Mouse (Mus musculus) midbrain, embryonic 15.5 days (tissue): ENCODE results near the gene Cadm1. TPM values are rescaled to one million over a fixed set of nuclear protein-coding genes. Genes with fewer than 3 reads are reported as not detected.

Experiments
- ATAC-seq: fragments of 200-750 bp; cut with Nextera tagmentation; replicated peaks from 2 replicates; pipeline ENCODE4 v1.8.0; 2017; ENCODE audit warnings: moderate TSS enrichment
- H3K27ac ChIP-seq: fragments of 300-500 bp; sonication (generic); 2 replicates; pipeline ENCODE4 v1.5.1; 2015; ENCODE audit warnings: mild to moderate bottlenecking, inconsistent platforms
- H3K27me3 ChIP-seq: fragments of 300-500 bp; sonication (generic); replicated peaks from 2 replicates; pipeline ENCODE4 v1.6.1; 2015; ENCODE audit warnings: inconsistent platforms
- H3K36me3 ChIP-seq: fragments of 300-500 bp; sonication (generic); replicated peaks from 2 replicates; pipeline ENCODE4 v1.6.1; 2015; ENCODE audit warnings: inconsistent platforms
- H3K4me1 ChIP-seq: fragments of 300-500 bp; sonication (generic); 2 replicates; pipeline ENCODE4 v1.6.1; 2015; ENCODE audit warnings: inconsistent platforms
- H3K4me2 ChIP-seq: fragments of 300-500 bp; sonication (generic); 2 replicates; pipeline ENCODE4 v1.6.1; 2015; ENCODE audit warnings: inconsistent platforms, mild to moderate bottlenecking, moderate library complexity
- H3K4me3 ChIP-seq: fragments of 300-500 bp; sonication (generic); 2 replicates; pipeline ENCODE4 v1.5.1; 2015; ENCODE audit warnings: mild to moderate bottlenecking, inconsistent platforms
- H3K9ac ChIP-seq: fragments of 300-500 bp; sonication (generic); 2 replicates; pipeline ENCODE4 v1.6.1; 2015; ENCODE audit warnings: mild to moderate bottlenecking, inconsistent platforms
- H3K9me3 ChIP-seq: fragments of 300-500 bp; sonication (generic); 2 replicates; pipeline ENCODE4 v1.6.1; 2016; ENCODE audit warnings: inconsistent platforms
- WGBS: fragments of 180-500 bp; shearing (Covaris S2); methylation state at CpG from one replicate; pipeline ENCODE4 v1.1.7; 2015; ENCODE audit warnings: mixed read lengths; 5-methylcytosine and 5-hydroxymethylcytosine counted together
- polyA plus RNA-seq: library from polyadenylated mRNA; unstranded; fragments of >200 nt; fragmentation: Nextera tagmentation; extraction: Ambion mirVana; gene quantifications from 2 replicates; pipeline ENCODE4 v1.2.1, GENCODE M21; 2015

Cadm1 gene
- polyA plus RNA-seq, 1 experiment from 2014 or later, result 275 TPM

GRCm38 (mm10) chr9:47619501-47620029 lies 89.6 kb downstream of the Cadm1 start:
- Histone ChIP-seq H3K4me3 (no peak overlapping the region), H3K4me1 (peaks cover 52% of the 10 kb centered on the region), H3K9ac (no peak overlapping the region), H3K27me3 (no peaks in the 10 kb centered on the region), H3K27ac (no peak overlapping the region), H3K36me3 (no peaks in the 10 kb centered on the region), H3K4me2 (no peak overlapping the region), H3K9me3 (no peaks in the 10 kb centered on the region)
- 0 out of 2 replicates have a peak, but pooled peaks have one; percentile 42 for ATAC-seq
- WGBS, result 65% methylated on average over 8 of the region's 8 CpGs

- 64% methylated on average over 12 of the region's 12 CpGs for WGBS
- Histone ChIP-seq H3K4me1 (peaks cover 24% of the 10 kb centered on the region), H3K4me3 (no peak overlapping the region), H3K36me3 (no peaks in the 10 kb centered on the region), H3K27me3 (no peaks in the 10 kb centered on the region), H3K9ac (no peak overlapping the region), H3K9me3 (no peaks in the 10 kb centered on the region), H3K4me2 (no peak overlapping the region), H3K27ac (no peak overlapping the region)
- no peak for ATAC-seq
Observed at GRCm38 (mm10) chr9:47623447-47624445, 93.8 kb downstream of the Cadm1 start.

GRCm38 (mm10) chr9:47624565-47625520 lies 94.9 kb downstream of the Cadm1 start:
- H3K9me3 ChIP-seq, result no peaks in the 10 kb centered on the region
- H3K9ac ChIP-seq, result no peak overlapping the region
- no peak overlapping the region for H3K4me3 ChIP-seq
- no peak for ATAC-seq
- no peak overlapping the region for H3K4me2 ChIP-seq
- H3K27me3 ChIP-seq, result no peaks in the 10 kb centered on the region
- H3K36me3 ChIP-seq, result no peaks in the 10 kb centered on the region
- peaks cover 18% of the 10 kb centered on the region for H3K4me1 ChIP-seq
- 85% methylated on average over 17 of the region's 17 CpGs for WGBS
- H3K27ac ChIP-seq, result no peak overlapping the region

GRCm38 (mm10) chr9:47625621-47626210 lies 95.7 kb downstream of the Cadm1 start:
- Histone ChIP-seq H3K4me3 (no peak overlapping the region), H3K27me3 (no peaks in the 10 kb centered on the region), H3K9ac (no peak overlapping the region), H3K27ac (no peak overlapping the region), H3K4me2 (no peak overlapping the region), H3K36me3 (no peaks in the 10 kb centered on the region), H3K9me3 (no peaks in the 10 kb centered on the region), H3K4me1 (peaks cover 18% of the 10 kb centered on the region)
- no peak for ATAC-seq
- WGBS, result 83% methylated on average over 7 of the region's 7 CpGs

GRCm38 (mm10) chr9:47627966-47628365 lies 98.0 kb downstream of the Cadm1 start:
- no peak for ATAC-seq
- H3K4me1 ChIP-seq, result peaks cover 6% of the 10 kb centered on the region; the same call in 1 of the 2 replicates
- no peak overlapping the region for H3K4me2 ChIP-seq
- H3K4me3 ChIP-seq, result no peak overlapping the region
- no peak overlapping the region for H3K27ac ChIP-seq
- H3K9ac ChIP-seq, result no peak overlapping the region
- WGBS, result 93% methylated on average over 2 of the region's 2 CpGs
- no peaks in the 10 kb centered on the region for H3K27me3 ChIP-seq
- H3K36me3 ChIP-seq, result no peaks in the 10 kb centered on the region
- no peaks in the 10 kb centered on the region for H3K9me3 ChIP-seq

GRCm38 (mm10) chr9:47628550-47628949 lies 98.6 kb downstream of the Cadm1 start:
- no peak for ATAC-seq
- Histone ChIP-seq H3K4me2 (no peak overlapping the region), H3K9me3 (no peaks in the 10 kb centered on the region), H3K4me1 (peaks cover 3% of the 10 kb centered on the region; the same call in 1 of the 2 replicates), H3K27me3 (no peaks in the 10 kb centered on the region), H3K4me3 (no peak overlapping the region), H3K9ac (no peak overlapping the region), H3K27ac (no peak overlapping the region), H3K36me3 (no peaks in the 10 kb centered on the region)
- WGBS, result 91% methylated on average over 1 of the region's 1 CpGs

GRCm38 (mm10) chr9:47634695-47635094 lies 104.7 kb downstream of the Cadm1 start:
- Histone ChIP-seq H3K4me3 (no peak overlapping the region), H3K27ac (no peak overlapping the region), H3K4me2 (no peak overlapping the region), H3K9me3 (no peaks in the 10 kb centered on the region), H3K4me1 (peaks cover 12% of the 10 kb centered on the region; the same call in 1 of the 2 replicates), H3K36me3 (no peaks in the 10 kb centered on the region), H3K27me3 (no peaks in the 10 kb centered on the region), H3K9ac (no peak overlapping the region)
- ATAC-seq, result no peak
- WGBS, result 74% methylated on average over 3 of the region's 3 CpGs

- peaks cover 10% of the 10 kb centered on the region for H3K4me1 ChIP-seq
- H3K9ac ChIP-seq, result no peak overlapping the region
- H3K4me3 ChIP-seq, result no peak overlapping the region
- H3K27me3 ChIP-seq, result no peaks in the 10 kb centered on the region
- H3K4me2 ChIP-seq, result no peak overlapping the region
- 69% methylated on average over 4 of the region's 4 CpGs for WGBS
- H3K9me3 ChIP-seq, result no peaks in the 10 kb centered on the region
- H3K36me3 ChIP-seq, result no peaks in the 10 kb centered on the region
- H3K27ac ChIP-seq, result no peak overlapping the region
- no peak for ATAC-seq
Observed at GRCm38 (mm10) chr9:47642663-47643062, 112.7 kb downstream of the Cadm1 start.

- 89% methylated on average over 2 of the region's 2 CpGs for WGBS
- H3K4me2 ChIP-seq, result no peak overlapping the region
- H3K4me3 ChIP-seq, result no peak overlapping the region
- H3K9ac ChIP-seq, result no peak overlapping the region
- no peaks in the 10 kb centered on the region for H3K36me3 ChIP-seq
- ATAC-seq, result no peak
- H3K27ac ChIP-seq, result no peak overlapping the region
- peaks cover 19% of the 10 kb centered on the region for H3K4me1 ChIP-seq
- no peaks in the 10 kb centered on the region for H3K9me3 ChIP-seq
- no peaks in the 10 kb centered on the region for H3K27me3 ChIP-seq
Observed at GRCm38 (mm10) chr9:47645056-47645455, 115.1 kb downstream of the Cadm1 start.

GRCm38 (mm10) chr9:47651431-47651830 lies 121.5 kb downstream of the Cadm1 start:
- no peaks in the 10 kb centered on the region for H3K27me3 ChIP-seq
- no peaks in the 10 kb centered on the region for H3K36me3 ChIP-seq
- no peak for ATAC-seq
- H3K27ac ChIP-seq, result no peak overlapping the region
- WGBS, result 94% methylated on average over 11 of the region's 11 CpGs
- H3K4me3 ChIP-seq, result no peak overlapping the region
- no peak overlapping the region for H3K9ac ChIP-seq
- H3K4me2 ChIP-seq, result no peak overlapping the region
- peaks cover 19% of the 10 kb centered on the region for H3K4me1 ChIP-seq
- no peaks in the 10 kb centered on the region for H3K9me3 ChIP-seq

- Histone ChIP-seq H3K4me2 (no peak overlapping the region), H3K27ac (no peak overlapping the region), H3K27me3 (no peaks in the 10 kb centered on the region), H3K4me3 (no peak overlapping the region), H3K9ac (no peak overlapping the region), H3K4me1 (peaks cover 18% of the 10 kb centered on the region), H3K9me3 (no peaks in the 10 kb centered on the region), H3K36me3 (no peaks in the 10 kb centered on the region)
- no peak for ATAC-seq
- WGBS, result 77% methylated on average over 5 of the region's 5 CpGs
Observed at GRCm38 (mm10) chr9:47652203-47652602, 122.2 kb downstream of the Cadm1 start.
